Mouse (Mus musculus): ENCODE measurements at regions not wholly inside any gene's neighbourhood (a gene's known extent, or its start where the extent isn't known, plus 50 kb on each side); places are given as distances from the start of the nearest gene placed in this dataset.

GRCm38 (mm10) chr12:79955501-79955900, 157.3 kb downstream of the Zfp36l1 start:
- TF ChIP-seq CTCF (IDR thresholded peaks at IDR 0.05; ENCODE audit: extremely low read depth, insufficient read depth, insufficient read length, insufficient replicate concordance) (no peak), POLR2A (IDR thresholded peaks at IDR 0.05; ENCODE audit: low read depth, low read length) (no peak)
